17 mouse cellular contexts compared by ENCODE assay signal in the genomic region with DNA sequence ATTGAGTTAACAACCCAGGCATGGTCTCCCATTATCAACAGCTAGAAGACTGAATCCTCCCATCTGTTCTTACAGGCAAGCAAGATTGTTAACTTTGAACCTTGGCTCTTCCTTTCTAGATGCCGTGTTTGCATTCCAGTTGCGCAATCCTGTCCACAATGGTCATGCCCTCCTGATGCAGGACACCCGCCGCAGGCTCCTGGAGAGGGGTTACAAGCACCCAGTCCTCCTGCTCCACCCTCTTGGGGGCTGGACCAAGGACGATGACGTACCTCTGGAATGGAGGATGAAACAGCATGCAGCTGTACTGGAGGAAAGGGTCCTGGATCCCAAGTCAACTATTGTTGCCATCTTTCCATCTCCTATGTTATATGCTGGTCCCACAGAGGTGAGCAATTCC.
A peak's percentile ranks its signal among the peaks of the same experiment; 100 is the strongest.
DNase-seq lines count a peak whose midpoint lies in the region; ATAC-seq and TF ChIP-seq lines count a peak whose summit lies in the region.
"Had no signal": no experiment of that assay in that cellular context is flagged by ENCODE, and none has a peak within 500 bp of the region (broad histone marks: within the 10 kb centered on the region; RNA-seq: fewer than 3 reads in every experiment).

No protein-coding gene starts in this region.

- no peak overlapping the region for H3K27ac ChIP-seq in liver, embryonic 11.5 days (ENCODE audit: low read depth, low read length)
- H3K27ac ChIP-seq in intestine, embryonic 16.5 days (ENCODE audit: low read length) = no peak overlapping the region
- no peak overlapping the region for H3K27ac ChIP-seq in liver, embryonic 13.5 days
- H3K27ac ChIP-seq in gastrocnemius, adult 2 months = no peak overlapping the region
- H3K27ac ChIP-seq: heart, adult 2 months; heart, embryonic 15.5 days; limb, embryonic 13.5 days; midbrain, embryonic 15.5 days had no signal

- DNase-seq in liver = peak; percentile 46
- no peak for DNase-seq in liver, embryonic 11.5 days (ENCODE audit: low spot score)
- no peak for DNase-seq in liver, embryonic 13.5 days
- DNase-seq in gastrocnemius, adult 2 months = no peak
- no peak for DNase-seq in thymus, postnatal 36 days
- DNase-seq in urinary bladder, postnatal 4 days (ENCODE audit: low spot score in 2 of 2) = no peak
- DNase-seq: adrenal gland, postnatal 10 days; cerebellum, adult 8-10 months; heart, adult 2 months; retina, postnatal 1 day had no signal

- no peaks in the 10 kb centered on the region for H3K4me1 ChIP-seq in liver, embryonic 11.5 days (replicated peaks; ENCODE audit: control insufficient read depth, insufficient read depth, low read length)
- no peaks in the 10 kb centered on the region for H3K4me1 ChIP-seq in intestine, embryonic 16.5 days (ENCODE audit: control insufficient read depth, insufficient read depth, low read length)
- no peaks in the 10 kb centered on the region for H3K4me1 ChIP-seq in liver, embryonic 13.5 days (replicated peaks)
- H3K4me1 ChIP-seq: heart, embryonic 15.5 days; limb, embryonic 13.5 days; midbrain, embryonic 15.5 days had no signal

- intact Hi-C loops in gastrocnemius, adult 2 months (cut with DNase I) = no loop called here

- H3K9ac ChIP-seq in liver, embryonic 11.5 days (ENCODE audit: low read depth, low read length) = no peak overlapping the region
- H3K9ac ChIP-seq in intestine, embryonic 16.5 days (ENCODE audit: low read depth, low read length) = no peak overlapping the region
- H3K9ac ChIP-seq in liver, embryonic 13.5 days = no peak overlapping the region
- H3K9ac ChIP-seq: heart, embryonic 15.5 days; limb, embryonic 13.5 days; midbrain, embryonic 15.5 days had no signal

- H3K9me3 ChIP-seq in liver, embryonic 11.5 days (ENCODE audit: control insufficient read depth, low read length) = no peaks in the 10 kb centered on the region
- H3K9me3 ChIP-seq in intestine, embryonic 16.5 days (ENCODE audit: control insufficient read depth, low read length) = no peaks in the 10 kb centered on the region
- H3K9me3 ChIP-seq in liver, embryonic 13.5 days (replicated peaks) = no peaks in the 10 kb centered on the region
- H3K9me3 ChIP-seq: heart, embryonic 15.5 days; limb, embryonic 13.5 days; midbrain, embryonic 15.5 days had no signal

- 79% methylated on average over 6 of the region's 6 CpGs for WGBS in liver, embryonic 11.5 days
- 71% methylated on average over 6 of the region's 6 CpGs for whole genome bisulfite sequencing in intestine, embryonic 16.5 days
- WGBS in liver, embryonic 13.5 days (ENCODE audit: insufficient replicate concordance) = 57% methylated on average over 6 of the region's 6 CpGs

- no peak overlapping the region for H3K4me2 ChIP-seq in liver, embryonic 11.5 days
- H3K4me2 ChIP-seq in intestine, embryonic 16.5 days (ENCODE audit: low read depth, low read length) = no peak overlapping the region
- H3K4me2 ChIP-seq in liver, embryonic 13.5 days = no peak overlapping the region
- H3K4me2 ChIP-seq: heart, embryonic 15.5 days; limb, embryonic 13.5 days; midbrain, embryonic 15.5 days had no signal

- no peak for ATAC-seq in liver, embryonic 11.5 days (replicated peaks; ENCODE audit: low FRiP score)
- ATAC-seq in intestine, embryonic 16.5 days = peak; percentile 78
- peak; percentile 58 for ATAC-seq in liver, embryonic 13.5 days (ENCODE audit: low read depth)
- ATAC-seq: forebrain, embryonic 14.5 days; lung, postnatal 0 days; midbrain, embryonic 15.5 days had no signal

- H3K4me3 ChIP-seq in liver, embryonic 11.5 days (ENCODE audit: low read depth, low read length) = no peak overlapping the region
- H3K4me3 ChIP-seq in intestine, embryonic 16.5 days (ENCODE audit: low read length) = no peak overlapping the region
- H3K4me3 ChIP-seq in liver, embryonic 13.5 days (replicated peaks) = no peak overlapping the region
- no peak overlapping the region for H3K4me3 ChIP-seq in gastrocnemius, adult 2 months
- H3K4me3 ChIP-seq: erythroblast, embryonic 14.5 days; heart, adult 2 months; heart, embryonic 15.5 days; limb, embryonic 13.5 days; midbrain, embryonic 15.5 days had no signal

- no peaks in the 10 kb centered on the region for H3K27me3 ChIP-seq in liver, embryonic 11.5 days (replicated peaks; ENCODE audit: control insufficient read depth, insufficient read depth, low read length)
- H3K27me3 ChIP-seq in intestine, embryonic 16.5 days (replicated peaks; ENCODE audit: control insufficient read depth, insufficient read depth, low read length) = no peaks in the 10 kb centered on the region
- no peaks in the 10 kb centered on the region for H3K27me3 ChIP-seq in liver, embryonic 13.5 days
- H3K27me3 ChIP-seq: heart, embryonic 15.5 days; limb, embryonic 13.5 days; midbrain, embryonic 15.5 days had no signal

- TF ChIP-seq CTCF in gastrocnemius, adult 2 months (IDR thresholded peaks at IDR 0.05) = no peak

- H3K36me3 ChIP-seq in liver, embryonic 11.5 days (ENCODE audit: control insufficient read depth, insufficient read depth, low read length) = no peaks in the 10 kb centered on the region
- H3K36me3 ChIP-seq in intestine, embryonic 16.5 days (ENCODE audit: control insufficient read depth, insufficient read depth, low read length) = no peaks in the 10 kb centered on the region; the same call in 1 of the 2 replicates
- H3K36me3 ChIP-seq in liver, embryonic 13.5 days = no peaks in the 10 kb centered on the region
- H3K36me3 ChIP-seq: heart, embryonic 15.5 days had no signal
